Mouse (Mus musculus): ENCODE results near the gene March1. TPM values are rescaled to one million over a fixed set of nuclear protein-coding genes. Genes with fewer than 3 reads are reported as not detected.

The March1 gene
- total and polyA plus RNA-seq, 2 experiments from 2014 or later, result 42.8 to 47.5 TPM

GRCm38 (mm10) chr8:66450691-66451090 lies 833.0 kb downstream of the March1 start:
- Histone ChIP-seq H3K4me1 (ENCODE audit: insufficient read depth, low read length) (no peaks in the 10 kb centered on the region), H3K9me3 (ENCODE audit: low read length) (no peaks in the 10 kb centered on the region), H3K27me3 (ENCODE audit: insufficient read depth, low read length) (no peaks in the 10 kb centered on the region), H3K36me3 (ENCODE audit: insufficient read depth, low read length) (no peaks in the 10 kb centered on the region), H3K4me3 (ENCODE audit: low read length) (no peak overlapping the region), H3K27ac (no peak overlapping the region), H3K9ac (replicated peaks; ENCODE audit: low read length) (no peak overlapping the region), H3K4me2 (ENCODE audit: low read depth, low read length) (no peak overlapping the region)
- ATAC-seq (no peak; the same call in 1 of the 2 replicates), DNase-seq (ENCODE audit: low spot score) (peak; percentile 44)
- peak; percentile 70 for TF ChIP-seq CTCF (IDR thresholded peaks at IDR 0.05; ENCODE audit: low read depth)
- 27% methylated on average over 5 of the region's 5 CpGs for whole genome bisulfite sequencing

- no peaks in the 10 kb centered on the region for H3K9me3 ChIP-seq (ENCODE audit: low read length)
- H3K36me3 ChIP-seq (ENCODE audit: insufficient read depth, low read length), result no peaks in the 10 kb centered on the region
- no peak overlapping the region for H3K4me2 ChIP-seq (ENCODE audit: low read depth, low read length)
- H3K4me3 ChIP-seq (ENCODE audit: low read length), result no peak overlapping the region
- ATAC-seq (peak; percentile 47; the same call in 1 of the 2 replicates), DNase-seq (ENCODE audit: low spot score) (peak; percentile 9)
- no peak overlapping the region for H3K9ac ChIP-seq (replicated peaks; ENCODE audit: low read length)
- no peaks in the 10 kb centered on the region for H3K27me3 ChIP-seq (ENCODE audit: insufficient read depth, low read length)
- no peak overlapping the region for H3K27ac ChIP-seq
- no peaks in the 10 kb centered on the region for H3K4me1 ChIP-seq (ENCODE audit: insufficient read depth, low read length)
- peak; percentile 54 for TF ChIP-seq CTCF (IDR thresholded peaks at IDR 0.05; ENCODE audit: low read depth)
These were observed 839.4 kb downstream of the March1 start for GRCm38 (mm10) chr8:66457057-66457456.

GRCm38 (mm10) chr8:66469821-66470220 lies 852.1 kb downstream of the March1 start:
- 87% methylated on average over 3 of the region's 3 CpGs for WGBS
- Histone ChIP-seq H3K9me3 (ENCODE audit: low read length) (no peaks in the 10 kb centered on the region), H3K36me3 (ENCODE audit: insufficient read depth, low read length) (no peaks in the 10 kb centered on the region), H3K9ac (replicated peaks; ENCODE audit: low read length) (no peak overlapping the region), H3K27ac (no peak overlapping the region), H3K4me2 (ENCODE audit: low read depth, low read length) (no peak overlapping the region), H3K4me3 (ENCODE audit: low read length) (no peak overlapping the region), H3K27me3 (ENCODE audit: insufficient read depth, low read length) (no peaks in the 10 kb centered on the region), H3K4me1 (ENCODE audit: insufficient read depth, low read length) (no peaks in the 10 kb centered on the region)
- no peak for TF ChIP-seq CTCF (IDR thresholded peaks at IDR 0.05; ENCODE audit: low read depth)
- no peak for ATAC-seq
- no peak for DNase-seq (ENCODE audit: low spot score)

- 93% methylated on average over 3 of the region's 3 CpGs for WGBS
- peaks cover 26% of the 10 kb centered on the region for H3K36me3 ChIP-seq (ENCODE audit: insufficient read depth, low read length)
- no peak for TF ChIP-seq CTCF (IDR thresholded peaks at IDR 0.05; ENCODE audit: low read depth)
These were observed 859.2 kb downstream of the March1 start for GRCm38 (mm10) chr8:66476880-66477279.

GRCm38 (mm10) chr8:66486084-66486763 lies 868.5 kb downstream of the March1 start, which contains the start of gene Tma16:
Tma16 (minus strand) TSS chr8:66486530.
- Histone ChIP-seq H3K4me2 (ENCODE audit: low read depth, low read length) (peak within 1 kb of the TSS; percentile 77), H3K9me3 (ENCODE audit: low read length) (no peaks in the 10 kb centered on the region), H3K4me3 (ENCODE audit: low read length) (peak within 1 kb of the TSS; percentile 95), H3K9ac (replicated peaks; ENCODE audit: low read length) (peak within 1 kb of the TSS; percentile 84), H3K36me3 (ENCODE audit: insufficient read depth, low read length) (peaks cover 8% of the 10 kb centered on the region), H3K27ac (peak within 1 kb of the TSS; percentile 79), H3K27me3 (ENCODE audit: insufficient read depth, low read length) (no peaks in the 10 kb centered on the region), H3K4me1 (ENCODE audit: insufficient read depth, low read length) (peaks cover 6% of the 10 kb centered on the region; the same call in 1 of the 2 replicates)
- WGBS, result under 1% methylated on average over 45 of the region's 45 CpGs
- DNase-seq (ENCODE audit: low spot score) (peak; percentile 93), ATAC-seq (peak; percentile 98)
- TF ChIP-seq CTCF (IDR thresholded peaks at IDR 0.05; ENCODE audit: low read depth), result no peak

More at GRCm38 (mm10) chr8:66476880-66477279, 859.2 kb downstream of the March1 start:
- Histone ChIP-seq H3K9me3 (ENCODE audit: low read length) (no peaks in the 10 kb centered on the region), H3K27me3 (ENCODE audit: insufficient read depth, low read length) (no peaks in the 10 kb centered on the region), H3K4me2 (ENCODE audit: low read depth, low read length) (no peak overlapping the region), H3K4me3 (ENCODE audit: low read length) (no peak overlapping the region), H3K9ac (replicated peaks; ENCODE audit: low read length) (no peak overlapping the region), H3K27ac (no peak overlapping the region), H3K4me1 (ENCODE audit: insufficient read depth, low read length) (no peaks in the 10 kb centered on the region)
- ATAC-seq (no peak), DNase-seq (ENCODE audit: low spot score) (no peak)

GRCm38 (mm10) chr8:66488556-66488955 lies 870.9 kb downstream of the March1 start:
- Histone ChIP-seq H3K4me1 (ENCODE audit: insufficient read depth, low read length) (peaks cover 6% of the 10 kb centered on the region; the same call in 1 of the 2 replicates), H3K27me3 (ENCODE audit: insufficient read depth, low read length) (no peaks in the 10 kb centered on the region), H3K27ac (no peak overlapping the region), H3K4me3 (ENCODE audit: low read length) (no peak overlapping the region), H3K9ac (replicated peaks; ENCODE audit: low read length) (no peak overlapping the region), H3K9me3 (ENCODE audit: low read length) (no peaks in the 10 kb centered on the region), H3K36me3 (ENCODE audit: insufficient read depth, low read length) (no peaks in the 10 kb centered on the region), H3K4me2 (ENCODE audit: low read depth, low read length) (no peak overlapping the region)
- DNase-seq (ENCODE audit: low spot score) (no peak), ATAC-seq (no peak)
- WGBS, result 50% methylated on average over 3 of the region's 3 CpGs
- TF ChIP-seq CTCF (IDR thresholded peaks at IDR 0.05; ENCODE audit: low read depth), result no peak

- Histone ChIP-seq H3K4me2 (ENCODE audit: low read depth, low read length) (no peak overlapping the region), H3K9ac (replicated peaks; ENCODE audit: low read length) (no peak overlapping the region), H3K4me3 (ENCODE audit: low read length) (no peak overlapping the region), H3K9me3 (ENCODE audit: low read length) (no peaks in the 10 kb centered on the region), H3K27ac (no peak overlapping the region), H3K27me3 (ENCODE audit: insufficient read depth, low read length) (no peaks in the 10 kb centered on the region), H3K36me3 (ENCODE audit: insufficient read depth, low read length) (no peaks in the 10 kb centered on the region), H3K4me1 (ENCODE audit: insufficient read depth, low read length) (no peaks in the 10 kb centered on the region)
- 87% methylated on average over 4 of the region's 4 CpGs for WGBS
- DNase-seq (ENCODE audit: low spot score), result no peak
- no peak for ATAC-seq
- TF ChIP-seq CTCF (IDR thresholded peaks at IDR 0.05; ENCODE audit: low read depth), result no peak
These were observed 872.9 kb downstream of the March1 start for GRCm38 (mm10) chr8:66490624-66491023.
